Mouse (Mus musculus): ENCODE results near the gene Dhrs3.

GRCm38 (mm10) chr4:144961696-144962095 lies 69.1 kb downstream of the Dhrs3 start:
- TF ChIP-seq USF1 (IDR thresholded peaks at IDR 0.05; ENCODE audit: low read depth, low read length), result no peak
- no peak for TF ChIP-seq CTCF (conservative IDR thresholded peaks at IDR 0.05 in 1 of 2, IDR thresholded peaks at IDR 0.05 in 1 of 2; ENCODE audit: low read depth in 2 of 2, low read length in 2 of 2)
- TF ChIP-seq MYC (IDR thresholded peaks at IDR 0.05; ENCODE audit: low read depth, low read length), result no peak
- no peak for TF ChIP-seq POLR2A (IDR thresholded peaks at IDR 0.05; ENCODE audit: low read depth, low read length)
- no peak for TF ChIP-seq E2F4 (IDR thresholded peaks at IDR 0.05; ENCODE audit: insufficient replicate concordance, low read depth, low read length)
- TF ChIP-seq NELFE (IDR thresholded peaks at IDR 0.05; ENCODE audit: low read depth, low read length), result no peak
- TF ChIP-seq SMC3 (IDR thresholded peaks at IDR 0.05; ENCODE audit: low read depth, low read length), result no peak
- TF ChIP-seq ZNF384 (IDR thresholded peaks at IDR 0.05; ENCODE audit: low read depth, low read length), result no peak
- no peak for TF ChIP-seq TCF12 (IDR thresholded peaks at IDR 0.05; ENCODE audit: low read depth, low read length)
- TF ChIP-seq ZC3H11A (IDR thresholded peaks at IDR 0.05; ENCODE audit: low read depth, low read length), result no peak
